Mouse (Mus musculus) bone marrow macrophage, adult 2 months (primary cell): ENCODE measurements around the gene Dusp6.

ENCODE experiments used
- CTCF ChIP-seq: IDR thresholded peaks from 2 replicates; pipeline ENCODE4 v1.5.1; 2012; ENCODE audit warnings: low read depth, mild to moderate bottlenecking, low read length, moderate library complexity
- POLR2A ChIP-seq: IDR thresholded peaks from 2 replicates; pipeline ENCODE4 v1.6.1; 2012; ENCODE audit warnings: mild to moderate bottlenecking, low read depth, low read length, borderline replicate concordance

GRCm38 (mm10) chr10:99261636-99262318, 1.3 kb upstream of the Dusp6 start:
- no peak for TF ChIP-seq CTCF
- TF ChIP-seq POLR2A = no peak
